Mouse (Mus musculus) left cerebral cortex, postnatal 14 days (tissue): ENCODE measurements around the gene Maco1. TPM values are rescaled to one million over a fixed set of nuclear protein-coding genes. Genes with fewer than 3 reads are reported as not detected.
"Not testable (repeated sequence)": the region's sequence is repeated elsewhere in the genome, so short reads cannot be mapped to it uniquely, and the experiment has no call there.

Experiments used
- DNase-seq, 2 experiments: peaks; one replicate each; pipeline ENCODE4 v3.0.0; 2021 to 2022; ENCODE audit warnings: low spot score in 2 of 2, mixed read lengths in 1 of 2
- intact Hi-C: fragments of 180-260 bp; cut with DNase I; formaldehyde crosslinking; loops from one replicate; pipeline ENCODE4 v1.15.1; 2025
- total RNA-seq, 2 experiments: library from RNA; stranded (reverse); gene quantifications; 2 replicates each; pipeline ENCODE4 v1.2.3; 2021

Gene Maco1
- total RNA-seq, 2 experiments from 2014 or later = 49.2 to 53.0 TPM

DNA sequence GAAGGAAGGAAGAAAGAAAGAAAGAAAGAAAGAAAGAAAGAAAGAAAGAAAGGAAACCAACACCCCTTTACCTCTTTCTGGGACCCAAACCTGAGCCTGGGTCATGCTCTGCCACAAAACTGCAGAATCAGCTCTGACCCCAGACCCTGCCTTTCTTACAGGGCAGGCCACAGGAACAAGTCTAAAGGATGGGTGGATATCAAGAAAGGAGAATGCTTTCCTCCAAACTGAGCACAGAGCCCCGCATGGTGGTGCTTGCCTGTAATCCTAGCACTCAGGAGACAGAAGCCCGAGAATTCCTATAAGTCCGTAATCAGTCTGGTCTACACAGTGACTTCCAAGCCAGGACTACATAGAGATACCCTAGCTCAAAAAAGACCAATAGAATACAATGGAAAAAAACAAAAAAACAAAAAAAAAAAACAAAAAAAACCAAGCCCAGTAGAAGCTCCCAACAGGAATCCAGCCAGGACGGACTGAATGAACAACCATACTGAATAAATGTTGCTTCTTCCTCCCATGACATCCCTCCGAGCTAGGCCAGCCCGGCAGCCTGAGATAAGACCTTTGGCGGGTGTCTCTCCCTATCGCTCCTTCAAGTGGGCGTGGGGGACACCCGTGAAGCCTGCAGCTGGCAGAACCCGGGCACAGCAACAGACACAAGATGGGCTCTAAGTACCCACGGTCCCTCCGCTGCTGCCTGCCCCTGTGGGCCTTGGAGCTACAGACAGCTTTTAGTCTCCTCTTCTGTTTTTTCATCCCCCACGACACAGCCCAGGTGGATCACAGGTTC lies 11.0 kb upstream of the Maco1 start, which contains the start of gene Rhd:
Gene Rhd, plus strand, starts transcription at position 600 of the 793 bp plus-strand sequence.
- intact Hi-C loops = no loop called here

DNA sequence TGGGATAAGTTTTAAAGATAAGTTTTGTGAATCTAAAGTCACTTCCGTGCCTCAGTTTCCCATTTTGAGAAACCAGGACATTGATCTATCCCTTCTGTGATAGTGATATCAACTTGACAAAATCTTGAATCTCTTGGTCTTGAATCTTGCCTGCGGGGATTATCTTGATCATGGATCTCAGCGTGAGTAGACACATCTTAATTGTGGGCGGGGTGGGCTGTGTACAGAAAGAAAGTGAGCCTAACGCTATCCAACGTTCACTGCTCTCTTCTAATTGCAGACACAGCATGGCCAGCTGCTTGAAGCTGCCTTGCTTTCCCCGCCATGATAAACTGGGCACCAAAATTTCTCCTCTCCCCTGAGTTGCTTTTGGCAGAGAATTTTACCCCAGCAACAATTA lies 9.9 kb upstream of the Maco1 start:
- intact Hi-C loops = no loop called here
- no peak for DNase-seq

More for the DNA sequence above, 11.0 kb upstream of the Maco1 start, which contains the start of gene Rhd:
- DNase-seq = no peak

DNA sequence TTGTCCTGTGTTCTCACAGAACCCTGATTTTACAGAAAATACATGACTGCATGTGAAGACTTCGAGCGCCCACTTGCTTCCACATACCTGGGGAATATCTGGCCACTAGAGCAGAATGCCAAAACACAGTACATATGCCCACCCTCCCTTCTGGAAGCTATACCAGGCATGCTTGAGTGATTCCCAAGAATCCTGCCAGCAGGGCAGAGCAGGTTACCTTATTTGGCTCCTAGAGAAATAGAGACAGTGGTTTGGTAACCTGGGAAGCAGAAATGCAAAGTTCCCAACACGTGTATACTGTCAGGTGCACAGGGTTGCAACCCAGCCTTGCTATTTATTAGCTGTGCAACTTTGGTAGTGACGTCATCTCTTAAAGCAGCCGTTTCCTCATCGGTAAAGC lies 8.7 kb upstream of the Maco1 start:
- DNase-seq = no peak
- intact Hi-C loops = no loop called here

DNA sequence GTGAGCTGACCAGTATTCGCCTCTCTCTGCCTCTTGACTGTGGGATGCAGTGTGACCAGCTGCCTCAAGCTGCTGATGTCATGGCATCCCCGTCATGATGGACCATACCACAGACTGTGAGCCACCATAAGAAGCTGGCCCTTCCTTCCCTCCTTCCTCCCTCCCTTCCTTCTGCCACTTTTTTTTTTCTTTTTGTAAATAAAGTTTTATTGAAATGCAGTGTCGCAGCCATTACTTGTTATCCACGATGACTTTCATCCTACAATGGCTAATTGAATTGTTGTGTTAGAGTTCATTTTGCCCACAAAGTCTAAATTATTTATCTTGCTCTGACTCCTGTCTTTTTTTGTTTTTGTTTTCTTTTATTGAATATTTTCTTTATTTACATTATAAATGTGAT lies 5.3 kb upstream of the Maco1 start:
- no peak for DNase-seq
- intact Hi-C loops = no loop called here

DNA sequence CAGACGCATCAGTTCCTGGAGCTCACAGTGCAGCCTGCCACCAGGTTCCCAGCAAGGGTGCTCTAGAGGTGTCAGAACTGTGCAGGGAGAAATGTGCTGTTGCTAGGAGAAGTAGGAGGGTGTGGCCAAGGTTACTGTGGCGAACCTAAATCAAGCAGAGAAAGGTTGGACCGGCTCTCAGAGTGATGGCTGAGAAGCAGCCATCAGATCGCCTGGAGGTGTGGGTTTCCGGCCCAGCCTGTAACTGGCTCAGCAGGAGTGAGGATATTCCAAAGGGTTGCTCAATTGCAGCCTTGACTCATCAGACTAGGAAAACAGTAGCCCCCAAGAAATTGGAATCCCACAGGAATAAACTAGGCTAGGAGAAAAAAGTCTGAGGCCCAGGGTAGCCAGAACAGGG lies 3.4 kb upstream of the Maco1 start:
- no peak for DNase-seq
- intact Hi-C loops = no loop called here

DNA sequence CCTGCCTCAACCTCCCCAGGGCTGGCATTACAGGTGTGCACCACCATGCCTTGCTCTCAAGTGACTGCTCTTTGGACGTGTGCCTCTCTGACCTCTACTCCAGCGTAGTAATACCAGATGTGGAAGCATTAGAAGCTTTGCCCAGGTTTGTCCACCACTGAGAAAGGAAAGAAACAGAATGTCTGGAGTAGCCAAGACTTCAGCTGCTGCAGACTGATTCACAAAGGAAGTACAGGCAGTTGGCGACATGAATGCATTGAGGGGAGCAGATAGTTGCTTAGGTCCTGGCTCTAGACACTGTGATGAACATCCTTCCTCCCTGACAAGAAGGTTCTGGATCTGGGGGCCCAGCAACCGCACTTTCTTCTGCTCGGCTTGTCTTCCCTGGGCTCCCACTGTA lies 2.9 kb upstream of the Maco1 start:
- intact Hi-C loops = no loop called here
- DNase-seq = no peak

DNA sequence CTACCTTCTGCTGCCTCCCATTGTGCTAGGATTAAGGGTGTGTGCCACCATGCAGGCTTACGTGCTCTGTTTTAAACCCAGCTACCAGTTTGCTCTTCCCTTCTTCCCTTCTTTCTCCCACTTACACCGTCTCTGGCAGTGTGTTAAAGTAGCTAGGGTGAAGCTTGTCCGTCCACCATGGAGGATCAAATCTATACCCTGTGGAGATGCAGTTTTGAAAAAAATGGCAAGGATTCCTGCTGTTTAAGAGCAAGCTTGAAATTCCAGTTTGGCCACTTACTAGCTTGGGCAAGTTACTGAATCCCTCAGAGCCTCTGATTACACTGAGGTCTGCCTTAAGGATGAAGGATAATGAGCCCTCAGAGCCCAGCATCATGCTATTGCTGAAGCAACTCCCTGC lies 2.2 kb upstream of the Maco1 start:
- intact Hi-C loops = no loop called here

DNA sequence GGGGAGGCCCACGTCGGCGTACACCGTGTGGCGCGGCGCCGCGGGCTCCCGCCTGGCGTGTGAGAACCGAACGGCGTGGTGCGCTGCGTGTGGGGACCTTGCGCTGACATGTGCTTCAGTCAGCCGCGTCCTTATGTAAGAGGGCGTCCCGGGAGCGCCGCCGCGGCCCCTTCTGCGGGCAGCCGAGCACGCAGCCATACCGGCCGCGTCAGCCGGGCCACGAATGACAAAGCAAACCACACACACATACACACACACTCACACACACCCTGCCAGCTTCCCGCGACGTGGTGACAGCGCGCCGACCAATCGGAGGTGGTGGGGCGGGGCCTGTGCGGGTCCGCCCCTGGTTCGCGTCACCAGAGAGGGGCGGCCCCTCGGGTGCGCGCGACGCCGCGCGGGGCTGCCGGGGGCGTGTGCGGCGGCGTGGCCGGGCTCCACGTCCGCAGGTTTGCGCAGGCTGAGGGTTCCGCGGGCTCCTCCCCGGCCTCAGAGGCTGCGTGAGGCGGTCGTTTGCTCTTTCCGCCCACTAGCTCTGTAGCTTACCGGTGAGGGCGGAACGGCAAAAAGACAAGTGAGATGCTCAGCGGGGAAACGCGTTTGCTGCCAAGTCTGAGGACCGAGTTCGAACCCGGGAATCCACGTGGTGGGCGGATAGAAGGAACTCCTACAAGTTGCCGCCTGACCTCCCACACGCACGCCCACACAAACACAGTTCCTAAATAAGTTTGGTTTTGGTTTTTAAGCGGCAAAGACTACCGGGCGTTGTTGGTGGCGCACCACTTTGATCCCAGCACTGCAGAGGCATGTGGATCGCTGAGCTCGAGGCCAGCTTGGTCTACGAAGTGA lies 716 bp upstream of the Maco1 start:
- intact Hi-C loops = loop anchor here (2.0 kb wide), 1 partner anchor 69 kb away; the partner anchor contains the start of gene Rsrp1
- peak; percentile 94 to 97 for DNase-seq

More for the DNA sequence above, 2.2 kb upstream of the Maco1 start:
- no peak for DNase-seq

DNA sequence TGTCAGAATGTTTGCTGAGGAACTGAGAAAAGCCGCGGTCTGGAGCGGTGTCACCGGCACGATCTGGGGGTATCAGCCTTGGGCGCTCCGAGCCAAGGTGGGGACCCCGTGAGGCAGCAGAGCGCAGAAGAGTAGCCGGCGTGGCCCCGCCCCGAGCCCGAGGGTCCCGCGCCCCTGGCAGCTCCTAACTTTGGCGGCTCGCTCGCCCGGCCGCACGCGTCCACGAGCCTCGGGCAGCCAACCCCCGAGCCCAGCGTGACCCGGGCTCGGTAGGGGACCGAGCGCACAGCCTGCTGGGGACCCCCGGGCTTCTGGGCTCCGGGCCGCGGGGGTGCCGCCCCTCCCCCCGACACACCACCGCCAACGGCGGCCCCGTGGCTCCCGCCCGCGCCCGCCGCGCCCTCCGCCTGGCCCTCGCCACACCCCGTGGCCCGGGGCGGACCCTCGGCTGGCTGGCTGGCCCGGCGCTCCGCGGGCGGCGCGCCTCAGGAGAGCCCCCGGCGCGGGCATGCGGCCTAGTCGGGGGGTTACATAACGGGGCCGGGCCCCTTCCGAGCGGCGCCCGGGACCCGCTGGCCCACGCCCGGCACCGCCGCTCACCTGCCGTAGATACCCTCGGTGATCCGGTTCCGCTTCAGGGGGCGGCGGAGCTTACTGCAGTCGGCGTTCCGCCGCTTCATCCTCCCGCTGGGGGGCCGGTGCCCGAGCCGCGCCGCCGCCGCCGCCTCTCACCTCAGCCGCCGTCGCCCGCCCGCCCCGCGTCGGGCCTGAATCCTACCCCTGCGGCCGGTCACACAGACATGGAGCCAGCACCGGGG lies 498 bp downstream of the Maco1 start:
- intact Hi-C loops = loop anchor here (2.0 kb wide), 1 partner anchor 70 kb away; the partner anchor contains the start of gene Rsrp1
- peak; percentile 16 to 35 for DNase-seq

DNA sequence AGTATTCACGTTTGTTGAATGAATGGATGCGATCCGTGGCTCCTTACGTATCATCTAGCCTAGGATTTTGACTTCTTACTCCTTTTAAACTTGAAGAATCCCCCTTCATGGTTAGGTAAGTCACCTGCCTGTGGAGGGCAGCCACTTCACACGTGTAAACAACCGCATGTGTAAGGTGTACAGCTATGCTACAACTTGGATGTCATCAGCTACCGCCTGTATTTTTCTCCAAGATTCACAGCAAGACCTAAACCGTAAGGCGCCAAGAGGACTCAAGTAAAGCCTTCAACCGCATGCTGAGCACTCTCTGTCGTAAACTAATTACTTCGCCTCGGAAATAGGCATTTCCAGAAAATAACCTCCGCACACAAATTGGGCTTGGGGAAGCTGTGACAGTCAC lies 1.3 kb downstream of the Maco1 start:
- intact Hi-C loops = loop anchor here (2.0 kb wide), 1 partner anchor 71 kb away; the partner anchor contains the start of gene Rsrp1
- DNase-seq = peak; percentile 10 to 20

DNA sequence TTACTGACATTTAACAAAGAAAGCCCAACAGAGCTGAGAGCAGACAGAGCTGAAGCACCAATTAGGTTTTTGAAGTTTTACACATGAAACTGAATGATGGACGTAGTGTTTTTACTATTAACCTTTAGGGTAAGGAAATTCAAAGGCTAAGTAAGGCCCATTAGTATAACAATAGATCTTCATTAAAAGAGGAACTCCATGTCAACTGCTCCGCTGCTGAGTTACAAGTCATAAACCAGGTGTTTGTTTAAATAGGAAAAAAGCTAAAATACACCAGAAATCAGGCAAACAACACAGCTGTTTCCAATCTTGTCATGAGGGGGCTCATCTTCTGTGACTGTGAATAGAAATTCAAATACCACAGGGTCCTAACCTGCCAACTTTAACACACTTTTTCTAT lies 1.9 kb downstream of the Maco1 start:
- intact Hi-C loops = no loop called here
- no peak for DNase-seq

DNA sequence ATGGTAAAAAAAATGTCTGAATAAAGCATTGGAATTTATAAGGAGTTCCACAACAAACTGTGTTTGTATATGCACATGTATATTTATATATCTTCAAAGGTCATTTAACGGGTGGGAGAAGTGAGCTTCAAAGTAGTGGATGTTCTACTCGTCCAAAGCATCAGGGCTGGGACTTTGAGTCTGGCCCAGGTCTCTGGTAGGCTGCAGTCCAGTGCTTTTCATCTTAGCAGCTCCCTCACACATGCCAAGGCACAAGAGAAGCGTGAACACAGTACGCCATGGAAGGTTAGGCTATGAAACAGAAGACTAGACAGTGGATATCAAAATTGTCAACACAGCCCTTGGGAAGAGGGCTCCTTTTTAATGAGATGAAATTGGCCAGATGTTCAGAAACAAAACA lies 2.6 kb downstream of the Maco1 start:
- DNase-seq = no peak
- intact Hi-C loops = no loop called here

DNA sequence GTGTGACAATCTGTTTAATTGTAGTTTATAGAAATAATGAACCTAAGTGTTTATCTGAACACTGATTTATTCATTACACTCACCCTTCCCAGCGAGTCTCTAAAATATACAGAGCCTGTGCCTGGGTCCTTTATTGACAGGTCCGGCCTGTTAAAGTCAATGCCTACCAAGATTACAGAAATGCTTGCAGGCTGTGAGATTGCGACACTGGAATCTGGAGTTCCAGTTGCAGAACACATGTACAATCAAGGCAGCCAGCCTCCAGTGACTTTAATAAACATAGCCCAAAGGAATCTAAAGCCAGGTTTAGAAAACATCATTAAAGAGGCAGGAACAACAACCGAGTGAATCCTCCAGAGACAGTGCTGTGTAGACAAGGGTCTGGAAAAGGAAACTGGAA lies 5.6 kb downstream of the Maco1 start:
- intact Hi-C loops = no loop called here
- DNase-seq = no peak

DNA sequence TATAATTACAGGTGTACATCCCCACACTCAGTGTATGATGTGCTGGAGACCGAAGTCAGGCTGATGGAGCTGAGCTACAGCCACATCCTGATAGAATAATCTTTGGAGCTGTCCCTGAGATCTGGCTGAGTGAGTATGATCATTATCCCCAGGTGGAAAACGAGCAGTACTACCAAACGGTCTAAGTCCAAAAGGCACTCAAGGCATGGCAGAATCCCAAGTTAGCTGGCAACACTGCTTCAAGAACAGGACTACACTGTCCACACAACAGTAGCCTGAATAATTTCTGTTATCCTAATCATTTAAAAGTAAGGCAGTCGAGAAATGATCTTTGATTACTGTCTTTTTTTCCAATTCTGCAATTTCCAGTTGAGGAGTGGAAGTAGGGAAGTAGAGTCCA lies 9.6 kb downstream of the Maco1 start:
- DNase-seq = no peak
- intact Hi-C loops = no loop called here

DNA sequence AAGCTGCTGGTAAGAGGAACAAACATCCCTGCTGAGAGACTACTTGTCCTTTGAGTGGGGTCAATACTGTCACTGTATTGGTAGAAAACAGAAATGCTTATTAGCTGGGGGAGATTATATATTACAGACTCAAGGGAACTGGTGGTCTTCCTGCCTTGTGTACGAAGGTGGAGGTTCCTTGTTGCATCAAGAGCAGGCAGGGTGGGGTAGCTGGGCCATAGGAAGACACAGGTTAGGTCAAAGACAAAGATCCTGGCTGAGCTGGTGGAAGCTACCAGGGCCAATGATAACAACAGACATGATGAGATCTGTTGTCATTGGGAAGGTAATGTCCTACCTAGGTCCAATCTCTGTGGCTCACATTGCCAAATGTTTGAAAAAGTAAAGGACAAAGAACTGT lies 12.9 kb downstream of the Maco1 start:
- DNase-seq = no peak
- intact Hi-C loops = no loop called here

DNA sequence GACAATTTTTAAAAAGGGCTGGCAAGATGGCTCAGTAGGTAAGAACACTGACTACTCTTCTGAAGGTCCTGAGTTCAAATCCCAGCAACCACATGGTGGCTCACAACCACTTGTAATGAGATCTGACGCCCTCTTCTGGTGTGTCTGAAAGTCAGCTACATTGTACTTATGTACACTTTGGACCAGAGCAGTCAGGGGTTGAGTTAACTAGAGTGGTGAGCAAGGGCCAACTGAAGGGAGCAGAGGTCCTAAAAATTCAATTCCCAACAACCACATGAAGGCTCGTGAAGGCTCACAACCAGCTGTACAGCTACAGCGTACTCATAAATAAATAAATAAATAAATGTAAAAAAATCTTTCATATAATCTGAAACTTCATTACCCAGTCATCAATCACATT lies 14.4 kb downstream of the Maco1 start:
- DNase-seq, intact Hi-C loops: not testable (repeated sequence)

DNA sequence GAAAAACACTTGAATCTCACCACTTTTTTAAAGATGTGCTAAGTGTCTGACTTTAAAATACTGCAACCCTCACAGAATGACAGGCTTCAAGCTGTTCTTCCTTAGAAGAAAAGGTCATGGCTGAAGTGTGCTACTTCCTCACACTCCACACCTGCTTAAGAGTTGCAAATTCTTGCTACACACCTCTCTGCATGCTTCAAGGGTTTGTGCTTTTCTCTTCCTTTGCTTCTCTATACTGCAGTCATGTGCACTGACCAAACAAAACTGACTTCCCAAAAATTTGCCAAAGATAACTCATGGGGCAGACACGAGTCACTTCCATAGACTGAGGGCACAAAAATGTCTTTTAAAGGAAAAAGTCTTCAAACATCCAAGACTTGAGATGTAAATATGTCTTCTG lies 14.9 kb downstream of the Maco1 start:
- intact Hi-C loops = no loop called here

DNA sequence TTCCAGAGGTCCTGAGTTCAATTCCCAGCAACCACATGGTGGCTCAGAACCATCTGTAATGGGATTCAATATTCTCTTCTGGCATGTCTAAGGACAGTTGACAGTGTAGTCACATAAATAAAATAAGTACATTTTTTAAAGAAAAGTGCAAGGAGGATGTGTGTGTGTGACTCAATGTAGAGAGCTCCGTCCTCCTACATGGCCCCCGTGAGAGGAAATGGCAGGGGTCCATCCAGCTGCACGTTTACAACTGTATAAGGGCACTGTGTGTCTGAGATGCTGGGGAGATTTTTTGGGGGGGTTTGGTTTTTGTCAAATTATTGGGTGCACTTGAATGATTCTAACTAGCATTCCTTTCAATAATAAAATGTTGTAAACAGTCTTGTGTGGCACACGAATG lies 17.7 kb downstream of the Maco1 start:
- intact Hi-C loops = no loop called here
- DNase-seq = no peak

More for the DNA sequence above, 14.9 kb downstream of the Maco1 start:
- no peak for DNase-seq

DNA sequence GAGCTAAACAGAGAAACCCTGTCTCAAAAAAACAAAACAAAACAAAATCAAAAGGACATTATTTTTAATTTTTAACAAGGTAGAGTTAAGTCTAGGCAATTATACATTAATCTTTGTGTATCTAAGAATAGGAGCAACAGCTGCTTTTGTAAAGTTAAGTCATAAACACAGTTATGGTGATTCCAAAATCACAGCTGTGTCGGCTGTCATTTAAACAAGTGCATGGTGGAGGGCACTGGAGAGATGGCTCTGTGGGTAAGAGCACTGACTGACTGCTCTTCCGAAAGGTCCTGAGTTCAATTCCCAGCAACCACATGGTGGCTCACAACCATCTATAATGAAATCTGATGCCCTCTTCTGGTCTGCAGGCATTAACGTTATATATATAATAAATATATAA lies 21.2 kb downstream of the Maco1 start:
- no peak for DNase-seq

DNA sequence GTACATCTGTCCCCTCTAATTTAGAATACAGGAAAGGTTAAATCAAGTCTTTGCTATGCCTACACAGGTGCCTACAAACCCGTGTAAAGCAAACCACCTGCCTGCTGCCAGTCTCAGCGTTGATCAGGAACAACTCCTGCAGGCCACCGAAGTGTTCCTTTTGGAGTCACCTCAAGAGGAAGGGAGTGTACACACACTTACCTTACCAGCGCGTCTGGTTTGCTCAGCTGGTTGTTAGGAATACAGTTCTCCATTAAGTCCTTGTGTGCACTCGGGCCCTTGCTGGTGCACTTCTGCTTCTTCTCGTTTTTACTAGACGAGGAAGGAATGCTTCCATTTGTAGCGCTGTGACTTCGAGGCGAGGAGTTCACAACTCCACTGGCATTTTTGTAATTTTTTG lies 25.3 kb downstream of the Maco1 start:
- no peak for DNase-seq
- intact Hi-C loops = no loop called here

More for the DNA sequence above, 21.2 kb downstream of the Maco1 start:
- intact Hi-C loops = no loop called here
